Mouse (Mus musculus): ENCODE measurements around the gene Palm3. TPM values are rescaled to one million over a fixed set of nuclear protein-coding genes. Genes with fewer than 3 reads are reported as not detected.

Palm3 gene
- total RNA-seq, 2 experiments from 2014 or later: 1.1 to 6.0 TPM

- no peak for DNase-seq (ENCODE audit: low spot score in 2 of 2)
Measured at GRCm38 (mm10) chr8:84065457-84066072, 44.3 kb downstream of the Palm3 start.

GRCm38 (mm10) chr8:84066291-84066930 is 45.1 kb downstream of the Palm3 start, which contains the start of gene Rfx1:
Gene Rfx1, plus strand, starts transcription at chr8:84066834.
- peak; percentile 95 to 97 for DNase-seq (ENCODE audit: low spot score in 2 of 2)

GRCm38 (mm10) chr8:84067047-84067573 is 45.8 kb downstream of the Palm3 start:
- DNase-seq (ENCODE audit: low spot score in 2 of 2): peak; percentile 94 to 97

GRCm38 (mm10) chr8:84067911-84068310 is 46.6 kb downstream of the Palm3 start:
- no peak for DNase-seq (ENCODE audit: low spot score in 2 of 2)

GRCm38 (mm10) chr8:84068316-84069035 is 47.2 kb downstream of the Palm3 start:
- DNase-seq (ENCODE audit: low spot score in 2 of 2): no peak

- no peak for DNase-seq (ENCODE audit: low spot score in 2 of 2)
Measured at GRCm38 (mm10) chr8:84069169-84069568, 47.9 kb downstream of the Palm3 start.

- no peak for DNase-seq (ENCODE audit: low spot score in 2 of 2)
Measured at GRCm38 (mm10) chr8:84069750-84070149, 48.5 kb downstream of the Palm3 start.

- DNase-seq (ENCODE audit: low spot score in 2 of 2): no peak
Measured at GRCm38 (mm10) chr8:84070241-84070640, 49.0 kb downstream of the Palm3 start.

GRCm38 (mm10) chr8:84070667-84071066 is 49.4 kb downstream of the Palm3 start:
- DNase-seq (ENCODE audit: low spot score in 2 of 2): no peak

GRCm38 (mm10) chr8:84071921-84072320 is 50.6 kb downstream of the Palm3 start:
- DNase-seq (ENCODE audit: low spot score in 2 of 2): no peak

- DNase-seq (ENCODE audit: low spot score in 2 of 2): no peak
Measured at GRCm38 (mm10) chr8:84072321-84072720, 51.0 kb downstream of the Palm3 start.

- no peak for DNase-seq (ENCODE audit: low spot score in 2 of 2)
Measured at GRCm38 (mm10) chr8:84073230-84073976, 52.1 kb downstream of the Palm3 start.

- DNase-seq (ENCODE audit: low spot score in 2 of 2): no peak
Measured at GRCm38 (mm10) chr8:84076412-84076811, 55.1 kb downstream of the Palm3 start.

- DNase-seq (ENCODE audit: low spot score in 2 of 2): no peak
Measured at GRCm38 (mm10) chr8:84076849-84077248, 55.6 kb downstream of the Palm3 start.

GRCm38 (mm10) chr8:84079206-84079605 is 57.9 kb downstream of the Palm3 start:
- DNase-seq (ENCODE audit: low spot score in 2 of 2): no peak

Small RNA genes within 50 kb of the gene (microRNA-seq; reads per million reads assigned to microRNA genes)
- gene Mir1199: 1.3 reads per million
- gene Mir8111: 3.2 reads per million, percentile 8 among the genes with 10 or more reads in this experiment

Other genes with a start within 250 kb of the Palm3 start
- 100 to 1,000 TPM; 103 to 109 TPM for gene Adgrl1, start 121.4 kb upstream of the Palm3 start, total RNA-seq (2021)
- gene Gm10644, start 66.3 kb upstream of the Palm3 start, total RNA-seq (2021): under 1 TPM; 0.62 to 0.70 TPM
- gene Asf1b, start 66.0 kb upstream of the Palm3 start, total RNA-seq (2021): 10 to 100 TPM; 16.9 to 20.1 TPM
- gene Prkaca, start 48.5 kb upstream of the Palm3 start, total RNA-seq (2021): 100 to 1,000 TPM; 225 to 237 TPM
- gene Samd1, start 23.8 kb upstream of the Palm3 start, total RNA-seq (2021): 10 to 100 TPM; 57.6 to 63.1 TPM
- gene 1700067K01Rik, start 20.0 kb upstream of the Palm3 start, total RNA-seq (2021): under 1 TPM; 0.62 to 0.76 TPM
- gene 2210011C24Rik, start 9.3 kb upstream of the Palm3 start, total RNA-seq (2021): 1 to 10 TPM in 1 of 2 experiments, under 1 TPM in 1; 0.31 to 1.5 TPM
- 1 to 10 TPM; 2.6 to 3.8 TPM for gene Il27ra, start 21.1 kb downstream of the Palm3 start, total RNA-seq (2021)
- gene Rln3, start 23.5 kb downstream of the Palm3 start, total RNA-seq (2021): not detected
- 1 to 10 TPM; 4.0 to 4.2 TPM for gene Gm10643, start 43.7 kb downstream of the Palm3 start, total RNA-seq (2021)
- 10 to 100 TPM; 17.0 to 18.6 TPM for gene Rfx1, start 45.4 kb downstream of the Palm3 start, total RNA-seq (2021)
- gene Dcaf15, start 83.3 kb downstream of the Palm3 start, total RNA-seq (2021): 10 to 100 TPM; 29.3 to 32.0 TPM
- under 1 TPM; 0.98 to 0.99 TPM for gene Podnl1, start 104.5 kb downstream of the Palm3 start, total RNA-seq (2021)
- 10 to 100 TPM; 30.6 to 31.7 TPM for gene Cc2d1a, start 126.5 kb downstream of the Palm3 start, total RNA-seq (2021)
- 1 to 10 TPM; 1.2 TPM for gene 4930432K21Rik, start 126.6 kb downstream of the Palm3 start, total RNA-seq (2021)
- gene Nanos3, start 163.7 kb downstream of the Palm3 start, total RNA-seq (2021): 1 to 10 TPM; 3.1 to 4.3 TPM
- 10 to 100 TPM; 35.8 to 37.6 TPM for gene Zswim4, start 215.6 kb downstream of the Palm3 start, total RNA-seq (2021)
- 100 to 1,000 TPM; 184 to 189 TPM for gene D8Ertd738e, start 228.2 kb downstream of the Palm3 start, total RNA-seq (2021)
- gene Mri1, start 235.9 kb downstream of the Palm3 start, total RNA-seq (2021): 10 to 100 TPM; 41.0 to 45.0 TPM
- 10 to 100 TPM; 20.8 to 22.4 TPM for gene Ccdc130, start 248.9 kb downstream of the Palm3 start, total RNA-seq (2021)